Mouse (Mus musculus): ENCODE results near the gene 7530416G11Rik.

The 7530416G11Rik gene

GRCm38 (mm10) chr15:85503127-85503526 is at the start of gene 7530416G11Rik:
Gene 7530416G11Rik (minus strand): TSS chr15:85503227.
- no peak for DNase-seq (ENCODE audit: low spot score)

GRCm38 (mm10) chr15:85546500-85546899 is 43.5 kb upstream of the 7530416G11Rik start:
- DNase-seq (ENCODE audit: low spot score), result no peak

GRCm38 (mm10) chr15:85545369-85545768 is 42.3 kb upstream of the 7530416G11Rik start:
- DNase-seq (ENCODE audit: low spot score), result no peak

- no peak for DNase-seq (ENCODE audit: low spot score)
These were observed 35.1 kb upstream of the 7530416G11Rik start for GRCm38 (mm10) chr15:85538170-85538569.

- DNase-seq (ENCODE audit: low spot score), result no peak
These were observed 34.1 kb upstream of the 7530416G11Rik start for GRCm38 (mm10) chr15:85537151-85537550.

GRCm38 (mm10) chr15:85534646-85535045 is 31.6 kb upstream of the 7530416G11Rik start:
- DNase-seq (ENCODE audit: low spot score), result no peak

GRCm38 (mm10) chr15:85534215-85534614 is 31.2 kb upstream of the 7530416G11Rik start:
- DNase-seq (ENCODE audit: low spot score), result peak; percentile 44

- DNase-seq (ENCODE audit: low spot score), result no peak
These were observed 29.0 kb upstream of the 7530416G11Rik start for GRCm38 (mm10) chr15:85532063-85532462.

- no peak for DNase-seq (ENCODE audit: low spot score)
These were observed 26.9 kb upstream of the 7530416G11Rik start for GRCm38 (mm10) chr15:85529911-85530310.

GRCm38 (mm10) chr15:85524404-85524950 is 21.4 kb upstream of the 7530416G11Rik start:
- no peak for DNase-seq (ENCODE audit: low spot score)

GRCm38 (mm10) chr15:85523173-85523991 is 20.4 kb upstream of the 7530416G11Rik start:
- DNase-seq (ENCODE audit: low spot score), result peak; percentile 50

- no peak for DNase-seq (ENCODE audit: low spot score)
These were observed 16.4 kb upstream of the 7530416G11Rik start for GRCm38 (mm10) chr15:85519438-85519837.

- no peak for DNase-seq (ENCODE audit: low spot score)
These were observed 4.5 kb upstream of the 7530416G11Rik start for GRCm38 (mm10) chr15:85507370-85508014.

GRCm38 (mm10) chr15:85506680-85507079 is 3.7 kb upstream of the 7530416G11Rik start:
- no peak for DNase-seq (ENCODE audit: low spot score)

- DNase-seq (ENCODE audit: low spot score), result peak; percentile 35
These were observed 2.3 kb upstream of the 7530416G11Rik start for GRCm38 (mm10) chr15:85505118-85505925.

GRCm38 (mm10) chr15:85500267-85500666 is 2.8 kb downstream of the 7530416G11Rik start:
- no peak for DNase-seq (ENCODE audit: low spot score)

GRCm38 (mm10) chr15:85497981-85498475 is 5.0 kb downstream of the 7530416G11Rik start:
- no peak for DNase-seq (ENCODE audit: low spot score)

GRCm38 (mm10) chr15:85497548-85497947 is 5.5 kb downstream of the 7530416G11Rik start:
- no peak for DNase-seq (ENCODE audit: low spot score)

- no peak for DNase-seq (ENCODE audit: low spot score)
These were observed 8.8 kb downstream of the 7530416G11Rik start for GRCm38 (mm10) chr15:85494163-85494621.

GRCm38 (mm10) chr15:85489751-85490150 is 13.3 kb downstream of the 7530416G11Rik start:
- DNase-seq (ENCODE audit: low spot score), result no peak

- DNase-seq (ENCODE audit: low spot score), result no peak
These were observed 14.1 kb downstream of the 7530416G11Rik start for GRCm38 (mm10) chr15:85488900-85489299.

- no peak for DNase-seq (ENCODE audit: low spot score)
These were observed 22.4 kb downstream of the 7530416G11Rik start for GRCm38 (mm10) chr15:85480630-85481029.

Data from urinary bladder, postnatal 25 days (tissue).